Mouse (Mus musculus) E14TG2a.4 (cell line): ENCODE measurements around the gene Pip5k1a.
A peak's percentile ranks its signal among the peaks of the same experiment; 100 is the strongest.
"Not testable (repeated sequence)": the region's sequence is repeated elsewhere in the genome, so short reads cannot be mapped to it uniquely, and the experiment has no call there.

ENCODE experiments used
- H3K27me3 ChIP-seq: 2 replicates; pipeline ENCODE4 v1.6.1; 2014; ENCODE audit warnings: low read length, control low read depth; ENCODE audit not compliant: insufficient read depth
- H3K36me3 ChIP-seq: 2 replicates; pipeline ENCODE4 v1.6.1; 2014; ENCODE audit warnings: low read length, control low read depth; ENCODE audit not compliant: insufficient read depth
- H3K4me1 ChIP-seq: replicated peaks from 2 replicates; pipeline ENCODE4 v1.6.1; 2014; ENCODE audit warnings: low read depth, low read length, control low read depth
- H3K4me3 ChIP-seq: replicated peaks from 2 replicates; pipeline ENCODE4 v1.5.1; 2014; ENCODE audit warnings: mild to moderate bottlenecking, low read length
- H3K9me3 ChIP-seq: 2 replicates; pipeline ENCODE4 v1.6.1; 2014; ENCODE audit warnings: low read length, control low read depth
- CTCF ChIP-seq: conservative IDR thresholded peaks from 2 replicates; pipeline ENCODE4 v1.5.1; 2014; ENCODE audit warnings: low read length
- NANOG ChIP-seq: IDR thresholded peaks from 2 replicates; pipeline ENCODE4 v1.6.1; 2014; ENCODE audit warnings: borderline replicate concordance, low read length, mixed read lengths
- POU5F1 ChIP-seq: IDR thresholded peaks from 2 replicates; pipeline ENCODE4 v1.6.1; 2014; ENCODE audit warnings: low read length, borderline replicate concordance

Gene Pip5k1a

GRCm38 (mm10) chr3:95025202-95025601 lies 81.5 kb downstream of the Pip5k1a start:
- Histone ChIP-seq H3K27me3 (no peaks in the 10 kb centered on the region), H3K4me3 (peak overlapping the region; percentile 26; the same call in 1 of the 2 replicates), H3K36me3 (peaks cover 16% of the 10 kb centered on the region), H3K4me1 (peaks cover 37% of the 10 kb centered on the region), H3K9me3 (no peaks in the 10 kb centered on the region)
- TF ChIP-seq CTCF: no peak
- no peak for TF ChIP-seq NANOG
- no peak for TF ChIP-seq POU5F1

GRCm38 (mm10) chr3:95024551-95024950 lies 82.2 kb downstream of the Pip5k1a start:
- no peaks in the 10 kb centered on the region for H3K9me3 ChIP-seq
- peak overlapping the region; percentile 26; the same call in 1 of the 2 replicates for H3K4me3 ChIP-seq
- H3K27me3 ChIP-seq: no peaks in the 10 kb centered on the region
- TF ChIP-seq NANOG (no peak), POU5F1 (no peak)
- H3K4me1 ChIP-seq: peaks cover 36% of the 10 kb centered on the region
- peaks cover 10% of the 10 kb centered on the region for H3K36me3 ChIP-seq

GRCm38 (mm10) chr3:95020956-95021355 lies 85.8 kb downstream of the Pip5k1a start:
- peaks cover 28% of the 10 kb centered on the region for H3K4me1 ChIP-seq
- not testable (repeated sequence) for H3K4me3 ChIP-seq, H3K9me3 ChIP-seq, H3K27me3 ChIP-seq, H3K36me3 ChIP-seq

- Histone ChIP-seq H3K4me3 (no peak overlapping the region), H3K27me3 (no peaks in the 10 kb centered on the region), H3K9me3 (no peaks in the 10 kb centered on the region), H3K4me1 (peaks cover 19% of the 10 kb centered on the region), H3K36me3 (no peaks in the 10 kb centered on the region; the same call in 1 of the 2 replicates)
- no peak for TF ChIP-seq CTCF
- no peak for TF ChIP-seq POU5F1
- no peak for TF ChIP-seq NANOG
These were observed 88.0 kb downstream of the Pip5k1a start for GRCm38 (mm10) chr3:95018741-95019140.

- Histone ChIP-seq H3K4me3 (peak overlapping the region; percentile 94), H3K9me3 (no peaks in the 10 kb centered on the region), H3K27me3 (no peaks in the 10 kb centered on the region), H3K36me3 (peaks cover 17% of the 10 kb centered on the region), H3K4me1 (peaks cover 38% of the 10 kb centered on the region)
- TF ChIP-seq POU5F1 (no peak), NANOG (no peak), CTCF (no peak)
These were observed 90.1 kb downstream of the Pip5k1a start for GRCm38 (mm10) chr3:95016532-95017056.

GRCm38 (mm10) chr3:95015891-95016531 lies 90.7 kb downstream of the Pip5k1a start:
- Histone ChIP-seq H3K36me3 (peaks cover 23% of the 10 kb centered on the region), H3K9me3 (no peaks in the 10 kb centered on the region), H3K4me1 (peaks cover 44% of the 10 kb centered on the region), H3K4me3 (peak overlapping the region; percentile 94), H3K27me3 (no peaks in the 10 kb centered on the region)
- TF ChIP-seq CTCF (no peak), POU5F1 (no peak), NANOG (no peak)

- Histone ChIP-seq H3K27me3 (no peaks in the 10 kb centered on the region), H3K9me3 (no peaks in the 10 kb centered on the region), H3K36me3 (peaks cover 29% of the 10 kb centered on the region), H3K4me3 (peak within 1 kb of the TSS; percentile 94), H3K4me1 (peaks cover 47% of the 10 kb centered on the region)
- TF ChIP-seq CTCF (no peak), POU5F1 (no peak), NANOG (no peak)
These were observed 91.3 kb downstream of the Pip5k1a start, which contains the start of gene Zfp687 for GRCm38 (mm10) chr3:95015337-95015872. TSS of gene Zfp687 (minus strand) at chr3:95015448.

GRCm38 (mm10) chr3:95014428-95015151 lies 92.1 kb downstream of the Pip5k1a start:
- Histone ChIP-seq H3K4me3 (peak overlapping the region; percentile 94), H3K4me1 (peaks cover 47% of the 10 kb centered on the region), H3K27me3 (no peaks in the 10 kb centered on the region), H3K9me3 (no peaks in the 10 kb centered on the region), H3K36me3 (peaks cover 38% of the 10 kb centered on the region)
- TF ChIP-seq NANOG: no peak
- no peak for TF ChIP-seq POU5F1
- TF ChIP-seq CTCF: no peak
